Mouse (Mus musculus) kidney, adult 2 months (tissue): ENCODE measurements at regions not wholly inside any gene's neighbourhood (a gene's known extent, or its start where the extent isn't known, plus 50 kb on each side); places are given as distances from the start of the nearest gene placed in this dataset.

Experiments used
- CTCF ChIP-seq: fragments of 200-500 bp; conservative IDR thresholded peaks from 2 replicates; pipeline ENCODE4 v1.5.1; 2011; ENCODE audit warnings: low read depth, mild to moderate bottlenecking, control low read depth, low read length, moderate library complexity, mixed read lengths; ENCODE audit not compliant: insufficient read depth, insufficient read length
- POLR2A ChIP-seq: fragments of 200-500 bp; IDR thresholded peaks from one replicate; pipeline ENCODE4 v1.6.1; 2011; ENCODE audit warnings: low read depth, low read length, control low read depth

DNA sequence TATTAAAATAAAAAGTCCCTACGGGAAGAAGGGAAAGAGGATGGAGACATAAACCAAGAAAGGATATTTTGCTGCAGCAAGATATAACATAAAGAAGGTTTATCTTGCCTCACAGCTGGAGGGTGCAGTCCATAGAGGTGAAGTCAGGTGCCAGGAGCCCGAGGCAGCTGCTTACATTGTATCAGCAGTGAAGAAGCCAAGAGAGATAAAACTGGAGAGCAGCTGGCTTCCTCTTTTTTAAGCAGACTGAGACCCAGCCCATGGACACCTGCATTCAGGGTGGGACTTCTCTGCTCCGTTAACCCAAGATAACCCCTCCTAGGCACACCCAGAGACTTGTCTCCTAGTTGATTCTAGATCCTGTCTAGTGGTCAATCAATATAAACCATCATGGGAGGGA, 147.6 kb downstream of the Ttc8 start:
- no peak for TF ChIP-seq CTCF
- TF ChIP-seq POLR2A, result no peak
